Mouse (Mus musculus): ENCODE results near the gene Hhipl1. TPM values are rescaled to one million over a fixed set of nuclear protein-coding genes. Genes with fewer than 3 reads are reported as not detected.

Gene Hhipl1
- total and polyA plus RNA-seq, 3 experiments = not detected

DNA sequence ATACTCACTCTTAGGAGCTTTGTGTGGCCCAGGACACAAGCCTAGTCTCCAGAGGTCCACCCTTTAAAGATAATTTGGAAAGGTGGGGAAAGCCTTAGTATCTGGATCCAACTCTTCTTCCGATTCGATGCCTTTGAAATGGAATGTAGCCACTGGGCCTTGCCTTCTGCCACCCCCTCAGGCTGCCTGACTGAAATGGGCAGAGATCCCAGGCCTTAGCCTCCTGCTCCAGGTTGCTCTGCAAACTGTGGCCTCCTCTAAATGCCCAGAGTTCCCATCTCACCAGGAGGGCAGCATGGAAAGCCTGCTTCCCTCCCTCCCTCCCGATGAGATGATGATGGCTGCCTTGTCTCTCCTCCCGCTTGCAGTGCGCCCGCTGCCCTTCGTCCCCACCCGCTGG, 19.1 kb upstream of the Hhipl1 start:
- Histone ChIP-seq H3K4me1 (ENCODE audit: control insufficient read depth in 1 of 2, insufficient read depth in 2 of 2, low read length in 2 of 2) (no peaks in the 10 kb centered on the region), H3K27ac (ENCODE audit: control insufficient read depth, low read depth, low read length) (no peak overlapping the region), H3K27me3 (ENCODE audit: control insufficient read depth in 1 of 2, insufficient read depth in 2 of 2, low read length in 2 of 2) (no peaks in the 10 kb centered on the region), H3K9me3 (replicated peaks; ENCODE audit: insufficient read depth, low read length) (no peaks in the 10 kb centered on the region), H3K4me3 (ENCODE audit: control insufficient read depth in 1 of 2, insufficient read depth in 1 of 2, low read depth in 2 of 2, low read length in 2 of 2) (no peak overlapping the region), H3K79me2 (ENCODE audit: control insufficient read depth, insufficient read depth, low read length, poor library complexity) (no peaks in the 10 kb centered on the region), H3K9ac (ENCODE audit: control insufficient read depth, low read depth, low read length, poor library complexity, severe bottlenecking) (no peak overlapping the region), H3K36me3 (ENCODE audit: control insufficient read depth in 1 of 2, insufficient read depth in 2 of 2, low read length in 2 of 2) (no peaks in the 10 kb centered on the region)
- DNase-seq (ENCODE audit: low read depth, low spot score) = no peak
- TF ChIP-seq MEF2A (IDR thresholded peaks at IDR 0.05; ENCODE audit: extremely low read depth, insufficient replicate concordance, low read depth, low read length, poor library complexity, severe bottlenecking) (no peak), CHD2 (IDR thresholded peaks at IDR 0.05; ENCODE audit: low read length) (no peak), USF1 (IDR thresholded peaks at IDR 0.05; ENCODE audit: low read depth, low read length) (no peak), HCFC1 (IDR thresholded peaks at IDR 0.05; ENCODE audit: low read depth, low read length) (no peak), ZC3H11A (IDR thresholded peaks at IDR 0.05; ENCODE audit: low read depth, low read length) (no peak), ETS1 (IDR thresholded peaks at IDR 0.05; ENCODE audit: low read depth, low read length) (no peak), UBTF (IDR thresholded peaks at IDR 0.05; ENCODE audit: borderline replicate concordance, insufficient read depth, low read depth, low read length) (no peak), MAX (IDR thresholded peaks at IDR 0.05; ENCODE audit: low read length) (no peak), ZKSCAN1 (IDR thresholded peaks at IDR 0.05; ENCODE audit: low read depth, low read length) (no peak), E2F4 (IDR thresholded peaks at IDR 0.05; ENCODE audit: borderline replicate concordance, low read depth, low read length) (no peak), GATA1 (IDR thresholded peaks at IDR 0.05; ENCODE audit: low read depth, low read length) (no peak), BHLHE40 (IDR thresholded peaks at IDR 0.05; ENCODE audit: borderline replicate concordance, low read depth, low read length) (no peak), CTCF (IDR thresholded peaks at IDR 0.05 in 2 of 3, conservative IDR thresholded peaks at IDR 0.05 in 1 of 3; ENCODE audit: control insufficient read depth in 1 of 3, insufficient read depth in 1 of 3, low read depth in 2 of 3, low read length in 3 of 3, poor library complexity in 1 of 3, severe bottlenecking in 1 of 3) (no peak), RCOR1 (IDR thresholded peaks at IDR 0.05; ENCODE audit: low read depth, low read length) (no peak), TCF12 (IDR thresholded peaks at IDR 0.05; ENCODE audit: low read depth, low read length) (no peak), CHD1 (IDR thresholded peaks at IDR 0.05; ENCODE audit: low read depth, low read length) (no peak), KAT2A (conservative IDR thresholded peaks at IDR 0.05; ENCODE audit: low read depth, low read length) (no peak), MAZ (IDR thresholded peaks at IDR 0.05; ENCODE audit: low read depth, low read length) (no peak), MYC (IDR thresholded peaks at IDR 0.05; ENCODE audit: low read depth, low read length) (no peak)

- Histone ChIP-seq H3K9ac (ENCODE audit: control insufficient read depth, low read depth, low read length, poor library complexity, severe bottlenecking) (no peak overlapping the region), H3K27me3 (ENCODE audit: control insufficient read depth in 1 of 2, insufficient read depth in 2 of 2, low read length in 2 of 2) (no peaks in the 10 kb centered on the region), H3K36me3 (ENCODE audit: control insufficient read depth in 1 of 2, insufficient read depth in 2 of 2, low read length in 2 of 2) (no peaks in the 10 kb centered on the region), H3K9me3 (replicated peaks; ENCODE audit: insufficient read depth, low read length) (no peaks in the 10 kb centered on the region), H3K79me2 (ENCODE audit: control insufficient read depth, insufficient read depth, low read length, poor library complexity) (no peaks in the 10 kb centered on the region), H3K4me3 (ENCODE audit: control insufficient read depth in 1 of 2, insufficient read depth in 1 of 2, low read depth in 2 of 2, low read length in 2 of 2) (no peak overlapping the region), H3K4me1 (ENCODE audit: control insufficient read depth in 1 of 2, insufficient read depth in 2 of 2, low read length in 2 of 2) (no peaks in the 10 kb centered on the region), H3K27ac (ENCODE audit: control insufficient read depth, low read depth, low read length) (no peak overlapping the region)
- no peak for TF ChIP-seq ELF1 (IDR thresholded peaks at IDR 0.05; ENCODE audit: low read depth, low read length)
- TF ChIP-seq ZMIZ1 (IDR thresholded peaks at IDR 0.05; ENCODE audit: low read depth, low read length) = no peak
- no peak for TF ChIP-seq POLR2AphosphoS5 (IDR thresholded peaks at IDR 0.05; ENCODE audit: borderline replicate concordance, low read depth, low read length)
- TF ChIP-seq CTCF (IDR thresholded peaks at IDR 0.05 in 2 of 3, conservative IDR thresholded peaks at IDR 0.05 in 1 of 3; ENCODE audit: control insufficient read depth in 1 of 3, insufficient read depth in 1 of 3, low read depth in 2 of 3, low read length in 3 of 3, poor library complexity in 1 of 3, severe bottlenecking in 1 of 3) = no peak
- no peak for DNase-seq (ENCODE audit: low read depth, low spot score)
Observed at GRCm38 (mm10) chr12:108288127-108288880, 17.8 kb upstream of the Hhipl1 start.

All from MEL (cell line).